Mouse (Mus musculus) right cerebral cortex, postnatal 36 days (tissue): ENCODE results near the gene Disc1.

ENCODE experiments used
- DNase-seq, 2 experiments: peaks; one replicate each; pipeline ENCODE4 v3.0.0; 2022; ENCODE audit warnings: low spot score in 2 of 2, mixed read lengths in 1 of 2

Disc1 gene

DNA sequence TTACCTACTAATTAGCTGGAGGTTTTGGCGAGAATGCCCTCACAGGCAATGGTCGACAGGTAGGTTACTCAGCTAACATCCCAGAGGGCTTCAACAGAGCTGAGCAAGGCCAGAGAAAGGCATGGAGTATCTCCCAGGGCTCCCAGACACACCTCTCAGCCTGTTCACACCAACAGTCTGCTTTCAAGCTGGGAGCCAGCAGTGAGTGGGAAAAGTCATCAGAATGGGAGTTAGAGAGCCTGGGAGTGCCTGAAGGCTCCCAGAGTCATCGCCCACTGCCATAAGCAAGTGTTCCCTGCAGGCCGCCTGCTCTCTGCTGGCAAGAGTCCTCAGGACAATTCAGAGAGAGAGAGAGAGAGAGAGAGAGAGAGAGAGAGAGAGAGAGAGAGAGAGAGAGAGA, 167.1 kb downstream of the Disc1 start:
- DNase-seq, result no peak

DNA sequence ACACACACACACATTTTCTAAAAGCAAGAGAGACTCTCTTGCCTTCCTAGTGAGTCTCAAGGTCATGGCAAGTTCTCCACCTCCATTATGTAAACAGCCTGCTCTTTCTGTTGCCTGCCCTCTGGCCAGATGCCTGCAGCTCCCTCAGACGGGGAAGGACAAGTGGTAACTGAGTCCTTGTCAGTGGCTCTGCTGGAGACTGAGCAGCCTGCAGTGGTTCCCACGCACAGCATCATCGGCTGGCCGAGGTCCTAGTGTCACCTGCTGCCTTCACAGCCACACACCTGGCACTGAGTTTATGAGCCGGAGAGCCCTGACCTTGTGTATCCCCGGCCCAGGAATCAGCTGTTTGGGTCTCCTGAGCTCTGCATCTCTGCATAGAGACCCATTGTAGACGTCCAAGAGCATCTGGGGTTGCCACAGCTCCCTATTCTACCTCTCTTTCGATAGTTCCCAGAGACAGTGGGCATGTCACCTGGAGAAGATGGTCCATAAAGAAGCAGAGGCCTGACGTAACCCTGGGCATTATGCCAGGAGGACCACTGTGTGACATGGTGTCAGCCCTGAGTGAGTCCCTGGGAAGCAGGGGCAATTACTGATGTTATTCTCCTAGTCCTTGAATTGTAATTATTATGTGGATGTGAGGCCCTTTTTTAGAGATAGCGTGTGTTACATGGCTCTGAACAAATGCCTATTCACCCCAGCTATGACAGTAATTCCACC, 169.2 kb downstream of the Disc1 start:
- no peak for DNase-seq

DNA sequence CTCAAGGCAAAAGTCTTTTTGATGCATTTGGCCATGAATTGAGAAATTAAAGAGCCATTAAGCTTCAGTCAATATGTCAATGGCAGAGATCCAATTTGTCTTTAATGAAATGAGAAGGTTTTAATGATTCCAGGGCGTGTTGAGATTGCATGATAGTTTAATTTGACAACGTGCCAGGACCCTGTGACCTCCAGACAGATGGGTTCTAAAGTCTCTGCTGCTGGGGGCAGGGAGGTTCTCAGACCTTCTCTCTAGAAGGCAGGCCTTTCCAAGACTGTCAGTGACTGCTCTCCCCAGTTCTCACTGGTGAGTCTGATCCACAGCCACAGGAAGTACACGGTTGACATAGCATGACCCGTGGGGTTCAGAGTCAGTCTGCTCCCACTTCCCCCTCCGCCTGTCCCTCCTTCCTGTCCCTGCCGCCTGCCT, 170.3 kb downstream of the Disc1 start:
- DNase-seq, result no peak

DNA sequence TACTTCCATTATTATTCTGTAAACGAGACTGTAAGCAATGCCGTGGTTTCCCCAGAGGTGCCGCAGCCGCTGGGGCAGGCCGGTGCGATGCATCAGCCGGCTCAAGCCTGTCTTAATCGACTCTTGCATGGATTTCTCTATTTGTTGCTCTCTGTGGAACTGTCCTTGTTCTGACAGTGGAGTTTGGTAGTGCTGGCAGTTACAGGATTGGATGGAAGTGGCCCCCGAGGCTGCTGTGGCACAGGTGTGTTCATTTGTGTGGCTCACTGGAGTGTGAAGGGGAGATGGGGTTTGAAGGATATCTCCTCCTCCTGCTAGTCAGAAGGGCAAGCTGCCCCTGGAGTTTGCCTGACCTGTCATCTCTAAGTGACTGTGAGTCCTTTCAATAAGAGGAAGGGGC, 171.3 kb downstream of the Disc1 start:
- DNase-seq, result no peak

DNA sequence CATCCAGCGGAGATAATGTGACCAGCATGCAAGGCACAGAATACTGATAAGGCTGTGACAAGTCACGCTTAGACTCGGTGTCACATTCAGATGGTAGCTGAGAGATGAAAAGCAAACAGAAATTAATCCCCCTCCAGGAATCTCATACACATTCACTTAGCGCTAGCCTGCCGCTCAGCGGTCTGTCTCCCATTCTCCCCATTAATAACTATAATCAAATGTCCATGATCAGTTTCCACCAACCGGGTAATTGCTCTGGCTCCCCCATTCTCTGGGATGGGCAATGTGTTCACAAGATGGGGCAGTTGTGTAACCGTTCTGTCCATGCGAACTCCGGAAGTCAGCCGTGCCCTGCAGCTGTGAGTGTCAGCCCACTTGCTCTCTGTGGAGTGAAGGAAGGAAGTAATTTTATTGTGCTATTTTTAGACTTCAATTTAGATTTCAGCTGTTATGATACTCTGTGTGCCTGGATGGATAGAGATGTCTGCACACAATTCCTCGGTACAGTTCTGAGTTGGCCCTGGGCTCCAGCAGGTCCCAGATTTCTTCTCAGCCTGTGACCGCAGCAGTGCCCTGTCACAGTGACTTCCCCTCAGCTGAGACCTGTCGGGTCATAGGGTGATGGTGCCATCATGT, 173.1 kb downstream of the Disc1 start:
- no peak for DNase-seq

DNA sequence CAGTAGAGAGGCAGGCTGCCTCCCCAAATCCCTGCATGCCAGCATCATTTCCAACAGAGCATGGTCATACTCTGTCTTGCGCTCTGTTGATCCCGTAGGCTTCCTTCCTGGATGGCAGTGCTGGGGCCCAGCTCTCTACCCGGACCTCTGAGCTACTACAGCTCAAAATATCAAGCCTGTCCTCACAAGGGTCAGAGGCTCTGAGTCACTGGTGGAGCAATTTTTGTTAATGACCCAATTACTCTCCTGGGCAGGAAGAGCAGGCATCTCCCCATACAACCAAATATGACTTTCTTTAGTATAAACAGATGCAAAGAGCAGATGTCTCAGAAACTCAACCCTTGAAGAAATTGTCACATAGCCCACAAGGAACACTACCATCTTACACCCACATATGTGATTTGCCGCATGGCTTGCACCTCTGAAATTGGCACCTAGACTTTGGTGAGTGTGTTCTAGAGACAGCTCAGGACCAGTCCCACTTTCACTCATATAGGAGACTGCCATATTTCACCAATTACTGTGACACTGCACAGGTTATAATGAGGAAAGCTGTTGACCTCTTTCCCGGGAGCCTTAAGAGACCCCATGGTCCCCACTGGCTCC, 176.6 kb downstream of the Disc1 start:
- DNase-seq, result peak in 1 of 2 experiments; percentile 40

DNA sequence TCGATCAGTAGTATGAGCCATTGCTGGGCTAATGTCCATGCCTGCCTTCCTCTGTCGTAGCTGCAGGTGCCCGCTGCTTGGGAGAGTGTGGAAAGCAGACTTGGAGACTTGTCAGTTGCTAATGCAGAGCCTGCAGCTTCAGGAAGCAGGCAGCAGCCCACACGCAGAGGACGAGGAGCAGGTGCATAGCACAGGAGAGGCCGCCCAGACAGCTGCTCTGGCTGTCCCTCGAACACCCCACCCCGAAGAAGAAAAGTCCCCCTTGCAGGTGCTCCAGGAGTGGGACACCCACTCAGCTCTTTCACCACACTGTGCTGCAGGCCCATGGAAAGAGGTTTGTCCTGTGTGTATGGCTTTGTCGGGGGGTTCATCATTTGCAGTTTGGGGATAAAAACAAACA, 178.7 kb downstream of the Disc1 start:
- no peak for DNase-seq

DNA sequence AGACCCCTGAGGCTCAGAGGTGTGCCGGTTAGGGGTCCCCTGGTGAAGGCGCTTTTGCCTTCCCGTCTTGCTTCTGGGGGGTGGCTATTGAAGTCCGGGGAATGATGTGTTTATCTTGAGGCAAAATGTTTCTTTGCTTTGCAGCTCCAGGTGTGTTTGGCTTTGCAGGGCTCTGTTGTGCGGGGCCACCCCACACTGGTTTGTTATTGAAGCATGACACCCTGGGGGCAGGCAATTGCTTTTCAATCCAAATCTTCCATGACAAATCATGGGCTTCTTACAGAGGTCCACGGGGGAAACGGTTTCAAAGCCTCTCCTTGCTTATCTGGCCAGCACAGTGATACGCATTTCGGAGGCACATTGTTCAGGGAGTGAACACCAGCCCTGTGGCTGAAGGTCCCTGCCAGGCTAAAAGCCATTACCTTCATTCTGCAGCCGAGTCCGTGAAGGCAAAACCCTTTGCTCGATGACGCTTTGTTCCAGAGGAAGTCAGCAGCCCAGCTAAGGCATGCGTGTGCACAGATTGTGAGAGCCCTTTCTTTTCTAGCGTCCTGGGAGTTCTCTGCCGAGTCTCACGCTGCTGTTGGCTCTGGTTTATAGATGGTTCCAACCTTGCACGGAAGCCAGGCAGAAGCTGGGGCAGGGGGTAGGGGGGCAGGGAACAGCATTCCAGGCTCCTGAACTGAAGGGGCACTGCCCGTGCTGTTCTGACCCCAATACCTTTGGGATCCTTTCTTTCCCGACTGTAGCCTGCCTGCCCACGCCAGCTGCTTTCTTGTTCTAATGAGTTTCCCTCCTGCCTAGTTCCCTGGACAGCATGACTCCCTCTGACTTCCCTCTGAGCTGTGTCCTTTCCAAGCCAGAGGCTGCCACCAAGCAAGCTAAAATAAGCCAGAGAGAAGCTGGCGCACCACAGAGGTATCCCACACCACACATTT, 182.2 kb downstream of the Disc1 start:
- peak; percentile 10 to 39 for DNase-seq

DNA sequence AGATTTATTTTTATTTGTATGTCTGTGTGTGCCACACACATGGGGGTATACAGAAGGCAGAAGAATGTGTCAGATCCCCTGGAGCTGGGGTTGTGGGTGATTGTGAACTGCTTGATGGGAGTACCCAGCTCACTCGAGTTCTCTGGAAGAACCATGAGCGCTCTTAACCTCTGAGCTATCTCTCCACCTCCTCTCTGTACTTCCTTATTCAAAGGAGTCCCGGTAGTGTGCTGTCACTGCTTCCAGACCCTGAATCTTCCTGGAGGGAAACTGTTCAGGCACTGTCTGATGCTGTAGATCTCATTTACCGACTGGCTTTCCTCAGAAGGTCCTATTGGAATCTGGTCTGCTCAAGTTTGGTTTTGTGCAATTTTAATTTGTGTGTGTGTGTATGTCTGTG, 186.8 kb downstream of the Disc1 start:
- DNase-seq, result no peak

DNA sequence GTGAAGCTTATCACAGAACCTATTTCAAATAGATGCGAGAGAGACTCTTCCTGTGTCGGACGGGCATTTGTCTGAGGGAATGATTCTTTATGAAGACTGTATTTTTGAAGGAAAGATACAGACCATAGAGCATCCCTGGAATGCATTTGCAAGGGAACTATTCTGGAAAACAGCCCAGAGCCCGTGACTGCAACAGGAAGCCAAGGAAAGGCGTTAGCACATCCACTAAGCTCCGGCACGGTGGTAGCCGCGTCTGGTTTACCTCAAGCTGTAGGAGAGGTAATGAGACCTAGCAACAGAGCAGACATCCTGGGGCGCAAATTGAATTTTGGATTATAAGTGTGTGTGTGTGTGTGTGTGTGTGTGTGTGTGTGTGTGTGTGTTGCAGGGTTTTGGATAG, 188.4 kb downstream of the Disc1 start:
- no peak for DNase-seq

DNA sequence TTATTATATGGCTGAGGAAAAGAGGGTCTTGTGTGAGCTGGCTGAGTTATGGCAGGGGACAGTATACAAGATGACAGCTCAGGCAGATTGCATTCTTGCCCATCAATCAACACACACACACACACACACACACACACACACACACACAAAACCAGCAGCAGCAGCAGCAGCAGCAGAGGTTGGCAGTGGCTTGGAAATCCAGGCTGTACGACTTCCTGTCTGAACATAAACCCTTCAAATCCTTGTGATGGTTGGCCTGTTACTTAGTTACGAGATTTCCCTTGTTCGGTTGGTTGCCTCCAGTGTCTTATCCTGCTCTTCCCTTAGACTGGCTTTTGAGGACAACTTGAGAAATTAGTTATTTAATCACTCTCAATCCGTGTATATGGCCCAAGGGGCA, 188.9 kb downstream of the Disc1 start:
- no peak for DNase-seq

DNA sequence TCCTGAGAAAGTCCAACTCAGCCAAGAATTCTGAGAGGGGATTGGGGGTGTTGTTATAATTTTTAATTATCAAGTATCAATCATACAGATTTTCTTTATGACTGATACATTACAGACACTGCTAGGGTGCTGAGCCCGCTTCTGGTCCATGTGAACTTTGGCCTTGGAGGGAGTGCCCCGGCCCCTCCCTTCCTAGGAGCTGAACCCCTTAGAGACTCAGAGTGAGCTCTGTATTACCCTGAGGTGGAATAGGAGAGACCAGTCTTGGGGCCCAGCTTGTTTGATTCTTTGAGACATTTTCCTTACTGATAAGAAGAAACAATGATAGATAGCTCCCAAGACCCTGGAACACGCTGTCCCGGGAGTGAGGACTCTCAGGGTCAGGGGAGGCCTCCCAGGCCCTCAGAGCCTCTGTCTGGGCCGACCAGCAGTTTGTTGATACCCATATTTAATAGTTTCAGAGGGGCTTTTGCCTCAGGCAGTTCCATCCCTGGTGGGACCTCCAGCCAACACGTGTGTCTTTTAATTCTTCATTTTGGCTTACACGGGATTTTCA, 192.8 kb downstream of the Disc1 start:
- no peak for DNase-seq

DNA sequence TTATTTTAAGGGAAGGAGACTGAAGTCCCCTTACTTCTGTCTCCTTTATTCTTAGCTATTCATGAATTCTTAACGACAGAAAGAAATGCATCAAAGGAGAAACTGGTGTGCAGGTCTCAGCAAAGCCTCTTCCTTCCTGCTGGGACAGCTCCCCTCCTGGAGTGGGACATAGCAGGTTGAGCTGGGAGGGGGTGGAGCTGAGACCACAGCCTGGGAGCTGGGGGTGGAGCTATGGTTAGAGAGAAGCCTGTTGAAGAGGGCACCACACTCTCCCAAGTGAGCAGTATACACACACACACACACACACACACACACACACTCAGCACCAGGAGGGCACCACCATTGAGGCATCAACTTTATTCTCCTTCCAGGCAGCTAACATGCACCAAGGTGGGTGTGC, 193.4 kb downstream of the Disc1 start:
- no peak for DNase-seq

DNA sequence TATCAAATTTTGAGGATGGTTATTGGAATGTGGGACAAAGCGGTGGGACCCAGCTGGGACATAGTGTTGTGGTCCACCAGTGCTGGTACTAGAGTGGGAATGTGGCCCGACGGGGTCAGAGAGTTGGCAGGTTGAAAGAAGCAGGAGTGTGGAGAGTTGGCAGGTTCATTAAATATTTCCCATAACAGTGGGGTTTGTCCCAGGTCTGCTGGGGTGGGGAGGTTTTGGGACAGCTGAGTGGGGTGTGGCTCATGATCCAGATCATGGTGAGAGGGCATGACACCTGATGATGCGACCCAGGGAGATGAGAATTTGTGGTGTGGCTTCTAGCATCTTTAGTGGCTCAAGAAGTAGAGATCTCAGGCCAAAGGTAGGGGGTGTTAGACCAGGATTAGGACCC, 199.0 kb downstream of the Disc1 start:
- no peak for DNase-seq

DNA sequence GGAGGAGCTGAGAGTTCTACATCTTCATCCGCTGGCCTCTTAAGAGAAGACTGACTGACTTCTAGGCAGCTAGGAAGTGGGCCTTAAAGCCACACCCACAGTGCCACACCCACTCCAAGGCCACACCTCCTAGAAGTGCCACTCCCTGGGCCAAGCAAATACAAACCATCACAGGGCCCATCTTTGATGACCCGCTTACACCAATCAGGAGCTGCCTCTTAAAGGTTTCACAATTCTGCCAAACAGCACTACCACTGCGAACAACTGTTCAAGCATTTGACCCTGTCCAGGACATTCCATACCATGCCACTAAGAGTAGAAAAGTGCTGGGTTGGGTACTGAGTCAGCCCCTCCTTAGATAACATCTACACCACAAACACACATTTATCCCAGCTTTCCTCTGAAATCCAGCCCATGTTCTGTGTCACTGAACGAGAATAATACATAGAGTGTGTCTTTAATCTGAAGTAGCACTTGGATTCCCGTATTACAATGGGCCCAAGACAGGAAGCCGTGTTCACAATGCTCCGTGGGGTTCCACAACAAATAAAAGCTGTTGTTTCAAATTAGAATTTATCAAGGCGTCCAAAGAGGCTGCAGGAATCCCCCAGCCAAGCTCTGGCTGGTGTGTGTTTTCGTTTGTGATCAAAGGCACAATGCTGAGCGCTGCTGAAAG, 199.6 kb downstream of the Disc1 start:
- no peak for DNase-seq

DNA sequence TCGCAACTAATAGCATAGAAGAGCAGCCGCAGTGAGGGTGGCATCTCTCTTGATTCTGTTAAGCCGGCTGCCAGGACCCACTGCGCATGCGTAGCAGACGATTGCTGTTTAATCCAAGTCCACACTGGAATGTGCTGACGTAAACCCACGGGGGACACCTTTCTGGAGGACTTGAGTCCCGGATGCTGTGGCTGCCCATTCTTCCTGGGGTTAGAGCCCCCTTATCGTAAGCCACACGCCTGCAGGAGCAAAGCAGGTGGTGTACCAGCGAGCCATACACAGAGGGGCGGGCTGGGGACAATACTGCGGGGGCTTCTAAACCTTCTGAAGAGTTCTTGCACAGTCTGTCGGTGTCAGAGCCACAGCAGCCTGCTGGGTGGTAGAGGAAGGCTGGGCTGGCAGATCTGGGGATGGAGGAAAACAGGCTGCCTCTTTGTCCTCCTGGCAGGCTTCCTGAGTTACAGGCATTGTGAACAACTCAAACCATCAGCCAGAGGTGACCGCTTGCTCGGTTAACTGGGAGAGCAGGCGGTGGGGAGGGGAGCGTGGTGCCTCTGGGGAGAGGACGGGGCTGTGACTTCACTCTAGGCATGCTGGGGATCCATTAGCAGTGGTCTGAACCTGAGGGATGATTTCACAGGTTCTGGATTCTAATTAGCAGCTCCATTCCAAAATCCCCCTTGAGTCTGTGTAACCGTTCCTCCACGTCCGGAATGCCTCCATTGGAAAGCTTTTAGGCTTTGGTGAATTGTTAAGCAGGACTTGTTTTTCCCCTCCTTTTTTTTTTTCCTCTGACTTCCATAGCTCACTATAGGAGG, 200.4 kb downstream of the Disc1 start:
- peak; percentile 91 to 93 for DNase-seq

DNA sequence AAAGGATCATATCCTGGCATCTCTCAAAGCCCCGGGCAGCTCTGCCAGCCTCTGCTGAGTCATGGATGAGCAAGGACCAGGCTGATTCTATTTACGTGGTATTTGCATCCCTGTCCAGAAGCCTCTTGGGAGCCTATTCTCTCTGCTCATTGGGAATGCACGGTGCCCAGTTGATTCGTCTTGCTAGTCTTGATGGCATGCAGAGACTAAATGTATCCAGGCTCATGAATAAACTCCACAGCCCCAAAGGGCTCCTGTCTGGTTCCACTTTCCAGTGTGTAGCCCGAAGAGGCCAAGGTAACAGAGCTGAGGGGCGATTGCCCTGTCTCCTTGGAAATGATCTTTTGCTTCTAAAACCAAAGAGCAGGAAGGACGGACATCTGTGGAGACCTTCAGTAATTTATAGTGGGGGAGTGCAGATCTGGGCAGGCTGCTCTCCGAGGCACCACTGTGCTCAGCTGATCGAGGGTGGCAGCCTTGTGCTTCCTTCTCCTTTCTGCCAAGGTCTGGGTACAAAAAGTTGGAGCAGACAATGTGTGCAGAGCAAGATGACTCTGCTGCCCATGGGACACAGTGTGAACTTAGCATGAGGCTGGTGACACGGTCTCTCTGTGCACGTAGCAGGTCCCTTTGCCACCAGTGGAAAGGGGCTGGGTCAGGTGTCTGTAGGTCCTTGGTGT, 201.2 kb downstream of the Disc1 start:
- DNase-seq, result peak; percentile 49 to 53

DNA sequence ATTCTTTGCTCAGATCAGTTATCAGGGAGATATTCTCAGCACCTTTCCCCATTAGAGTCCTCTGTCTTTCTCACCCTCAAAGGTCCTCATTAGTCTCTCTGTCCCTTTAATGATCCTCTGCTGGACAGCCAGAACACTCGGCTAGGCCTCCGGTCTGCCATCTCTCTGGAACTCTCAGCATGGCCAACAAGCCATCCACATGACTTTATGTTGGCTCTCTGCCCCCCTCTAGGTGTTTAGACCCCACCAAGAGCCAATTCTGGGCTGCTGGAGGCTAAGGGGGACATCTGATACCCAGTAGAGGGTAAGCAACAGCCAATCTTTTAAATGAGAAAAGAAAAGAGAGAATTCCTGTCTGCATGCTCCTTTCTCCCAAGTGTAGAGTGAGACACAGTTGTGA, 203.7 kb downstream of the Disc1 start:
- no peak for DNase-seq

DNA sequence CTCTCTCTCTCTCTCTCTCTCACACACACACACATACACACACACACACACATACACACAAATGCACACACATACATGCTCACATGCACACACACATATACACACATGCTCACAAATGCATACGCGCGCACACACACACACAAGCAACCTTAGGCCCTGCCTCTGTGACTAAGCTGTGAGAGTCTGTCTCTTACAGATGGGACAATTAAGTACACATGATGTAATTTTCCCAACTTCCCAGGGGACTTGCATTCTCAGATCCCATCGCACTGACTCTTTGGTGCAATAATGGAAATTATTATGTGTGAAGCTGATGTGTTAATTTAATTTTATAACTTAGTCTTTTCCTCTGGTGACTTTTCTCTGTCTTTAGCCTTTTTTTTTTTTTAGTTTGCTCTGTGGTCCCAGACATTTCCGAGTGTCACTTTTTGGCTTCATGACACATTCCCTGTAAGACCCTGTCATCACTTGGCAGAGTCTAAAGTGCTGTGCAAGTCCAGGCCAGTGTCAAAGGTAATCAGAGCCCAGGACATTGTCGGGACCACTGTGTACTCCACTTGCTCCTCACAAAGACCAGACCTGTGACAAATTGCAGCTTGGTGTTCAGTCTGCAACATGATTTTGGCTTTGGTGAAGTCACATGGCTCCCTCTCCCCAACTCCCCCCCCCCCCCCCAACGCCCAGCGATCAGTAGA, 205.0 kb downstream of the Disc1 start:
- DNase-seq, result no peak
